Mouse (Mus musculus) kidney, adult 2 months (tissue): ENCODE measurements around the gene Krt5.

Experiments
- CTCF ChIP-seq: fragments of 200-500 bp; conservative IDR thresholded peaks from 2 replicates; pipeline ENCODE4 v1.5.1; 2011; ENCODE audit warnings: low read depth, mild to moderate bottlenecking, control low read depth, low read length, moderate library complexity, mixed read lengths; ENCODE audit not compliant: insufficient read depth, insufficient read length
- POLR2A ChIP-seq: fragments of 200-500 bp; IDR thresholded peaks from one replicate; pipeline ENCODE4 v1.6.1; 2011; ENCODE audit warnings: low read depth, low read length, control low read depth

- TF ChIP-seq POLR2A, result no peak
- no peak for TF ChIP-seq CTCF
Observed at GRCm38 (mm10) chr15:101737786-101738185, 25.1 kb upstream of the Krt5 start.
